In the genomic region with DNA sequence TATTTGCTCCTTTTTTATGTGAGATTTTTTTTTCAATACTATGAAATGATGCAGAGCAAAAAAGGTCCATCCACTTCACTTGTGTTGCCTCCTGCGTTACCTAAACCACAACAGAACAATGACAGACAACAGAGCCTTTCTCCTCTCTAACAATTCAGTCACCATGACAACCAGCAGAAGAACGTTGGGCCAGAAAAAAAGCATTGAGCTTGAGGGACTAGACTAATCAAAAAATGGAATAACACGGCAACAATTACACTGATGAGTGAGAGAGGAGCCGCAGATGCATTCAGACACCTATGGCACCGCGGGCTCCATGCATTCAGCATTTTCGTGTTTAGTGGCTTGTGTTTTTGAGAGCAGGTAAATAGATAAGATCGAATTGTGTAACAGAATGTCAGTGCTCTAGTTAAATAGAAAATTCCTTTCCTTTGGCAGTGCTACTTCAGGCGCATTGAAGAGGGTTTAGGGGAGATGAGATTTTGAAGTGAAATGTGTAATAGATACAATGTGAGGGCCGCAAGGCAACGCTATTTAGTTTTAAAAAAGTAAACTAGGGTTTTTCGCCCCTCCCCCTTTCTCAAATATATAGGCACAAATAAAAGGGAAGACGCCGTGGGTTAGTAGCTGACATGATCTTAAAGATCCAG, we compare ENCODE assay signal across 16 mouse cellular contexts.
DNase-seq lines count a peak whose midpoint lies in the region; ATAC-seq lines count a peak whose summit lies in the region.
"Had no signal": no experiment of that assay in that cellular context is flagged by ENCODE, and none has a peak within 500 bp of the region (broad histone marks: within the 10 kb centered on the region; RNA-seq: fewer than 3 reads in every experiment).

No protein-coding gene starts in this region.

- no peaks in the 10 kb centered on the region for H3K4me1 ChIP-seq in lung, embryonic 15.5 days
- peaks cover 9% of the 10 kb centered on the region for H3K4me1 ChIP-seq in forebrain, embryonic 15.5 days
- H3K4me1 ChIP-seq in neural tube, embryonic 14.5 days (ENCODE audit: control insufficient read depth, insufficient read depth, low read length) = no peaks in the 10 kb centered on the region
- H3K4me1 ChIP-seq: kidney, embryonic 15.5 days; limb, embryonic 10.5 days; neural tube, embryonic 12.5 days had no signal

- 66% methylated on average over 14 of the region's 14 CpGs for WGBS in lung, embryonic 15.5 days
- 28% methylated on average over 14 of the region's 14 CpGs for WGBS in forebrain, embryonic 15.5 days
- WGBS in neural tube, embryonic 14.5 days = 46% methylated on average over 14 of the region's 14 CpGs

- H3K27ac ChIP-seq in lung, embryonic 15.5 days = peak overlapping the region; percentile 10
- peak overlapping the region; percentile 28; the same call in 1 of the 2 replicates for H3K27ac ChIP-seq in forebrain, embryonic 15.5 days (replicated peaks)
- H3K27ac ChIP-seq in neural tube, embryonic 14.5 days (ENCODE audit: low read depth, low read length) = peak overlapping the region; percentile 1; the same call in 1 of the 2 replicates
- H3K27ac ChIP-seq: kidney, embryonic 15.5 days; limb, embryonic 10.5 days; neural tube, embryonic 12.5 days had no signal

- no peak for DNase-seq in lung, postnatal 4 days
- peak; percentile 16 for DNase-seq in layer of hippocampus, adult 9-10 months (ENCODE audit: low spot score)
- no peak for DNase-seq in Muller cell, postnatal 12 days (ENCODE audit: inconsistent ontology term)
- DNase-seq in spleen, postnatal 10 days (ENCODE audit: low spot score in 2 of 2) = no peak
- DNase-seq in spleen, adult 18-20 months = no peak
- DNase-seq: adrenal gland, adult 8-10 months; B cell, adult 2 months; cerebellum, adult 11 months; gastrocnemius, postnatal 36 days; lung, postnatal 10 days had no signal

- H3K9me3 ChIP-seq in lung, embryonic 15.5 days = no peaks in the 10 kb centered on the region
- H3K9me3 ChIP-seq in forebrain, embryonic 15.5 days = no peaks in the 10 kb centered on the region
- no peaks in the 10 kb centered on the region for H3K9me3 ChIP-seq in neural tube, embryonic 14.5 days (ENCODE audit: control insufficient read depth, low read length)
- H3K9me3 ChIP-seq: kidney, embryonic 15.5 days; limb, embryonic 10.5 days; neural tube, embryonic 12.5 days had no signal

- ATAC-seq in lung, embryonic 15.5 days (ENCODE audit: borderline replicate concordance, extremely low read depth, low FRiP score, low TSS enrichment) = no peak
- ATAC-seq in forebrain, embryonic 15.5 days (replicated peaks) = peak; percentile 69
- peak; percentile 74 for ATAC-seq in neural tube, embryonic 14.5 days (ENCODE audit: low read depth)

- no peak overlapping the region for H3K9ac ChIP-seq in lung, embryonic 15.5 days
- no peak overlapping the region for H3K9ac ChIP-seq in forebrain, embryonic 15.5 days (replicated peaks)
- no peak overlapping the region for H3K9ac ChIP-seq in neural tube, embryonic 14.5 days (replicated peaks; ENCODE audit: low read depth, low read length)
- H3K9ac ChIP-seq: kidney, embryonic 15.5 days; neural tube, embryonic 12.5 days had no signal

- no peak overlapping the region for H3K4me2 ChIP-seq in lung, embryonic 15.5 days
- H3K4me2 ChIP-seq in forebrain, embryonic 15.5 days (replicated peaks) = no peak overlapping the region
- peak overlapping the region; percentile 16; the same call in 1 of the 2 replicates for H3K4me2 ChIP-seq in neural tube, embryonic 14.5 days (ENCODE audit: low read depth, low read length)
- H3K4me2 ChIP-seq: kidney, embryonic 15.5 days; neural tube, embryonic 12.5 days had no signal

- no peaks in the 10 kb centered on the region for H3K36me3 ChIP-seq in lung, embryonic 15.5 days
- no peaks in the 10 kb centered on the region for H3K36me3 ChIP-seq in forebrain, embryonic 15.5 days
- no peaks in the 10 kb centered on the region for H3K36me3 ChIP-seq in neural tube, embryonic 14.5 days (ENCODE audit: control insufficient read depth, insufficient read depth, low read length)
- H3K36me3 ChIP-seq: kidney, embryonic 15.5 days; limb, embryonic 10.5 days; neural tube, embryonic 12.5 days had no signal

- no peaks in the 10 kb centered on the region for H3K27me3 ChIP-seq in lung, embryonic 15.5 days
- no peaks in the 10 kb centered on the region for H3K27me3 ChIP-seq in forebrain, embryonic 15.5 days
- no peaks in the 10 kb centered on the region for H3K27me3 ChIP-seq in neural tube, embryonic 14.5 days (ENCODE audit: control insufficient read depth, insufficient read depth, low read length)
- H3K27me3 ChIP-seq: neural tube, embryonic 12.5 days had no signal

- no peak overlapping the region for H3K4me3 ChIP-seq in lung, embryonic 15.5 days
- no peak overlapping the region for H3K4me3 ChIP-seq in forebrain, embryonic 15.5 days
- no peak overlapping the region for H3K4me3 ChIP-seq in neural tube, embryonic 14.5 days (ENCODE audit: low read depth, low read length)
- H3K4me3 ChIP-seq: kidney, embryonic 15.5 days; limb, embryonic 10.5 days; neural tube, embryonic 12.5 days had no signal
